Mouse (Mus musculus) megakaryocyte progenitor cell, adult 5-6 weeks (primary cell): ENCODE results near the gene Ccnd1. TPM values are rescaled to one million over a fixed set of nuclear protein-coding genes. Genes with fewer than 3 reads are reported as not detected.

Experiments used
- total RNA-seq, 2 experiments: library from RNA; stranded (forward) in 1 of 2; stranded (reverse) in 1 of 2; fragments of 157-497, 149-512 nt in 1 of 2; fragments of 200-1000 nt in 1 of 2; gene quantifications; 2 replicates each; pipeline versions ENCODE4 v1.2.3 to v1.2.4; 2015 to 2017

Ccnd1 gene
- total RNA-seq, 2 experiments from 2014 or later = 8.6 to 12.5 TPM

Other genes with a start within 250 kb of the Ccnd1 start
- not detected in 2 replicates for gene Ano1, start 188.0 kb downstream of the Ccnd1 start, total RNA-seq (2015)
- gene Ano1, start 188.0 kb downstream of the Ccnd1 start, total RNA-seq (2017) = not detected in 2 replicates
- 1.0 and 2.1 TPM in 2 replicates for gene Fgf3, start 101.8 kb downstream of the Ccnd1 start, total RNA-seq (2015)
- 0.37 and 1.4 TPM in 2 replicates for gene Fgf3, start 101.8 kb downstream of the Ccnd1 start, total RNA-seq (2017)
- not detected in 2 replicates for gene Fgf4, start 92.6 kb downstream of the Ccnd1 start, total RNA-seq (2015)
- not detected in 2 replicates for gene Fgf4, start 92.6 kb downstream of the Ccnd1 start, total RNA-seq (2017)
- gene Fgf15, start 43.4 kb downstream of the Ccnd1 start, total RNA-seq (2015) = not detected in 2 replicates
- gene Fgf15, start 43.4 kb downstream of the Ccnd1 start, total RNA-seq (2017) = not detected in 2 replicates
- 10.2 and 10.3 TPM in 2 replicates for gene LTO1, start 24.8 kb downstream of the Ccnd1 start, total RNA-seq (2015)
- 27.4 and 42.9 TPM in 2 replicates for gene LTO1, start 24.8 kb downstream of the Ccnd1 start, total RNA-seq (2017)